Mouse (Mus musculus) small intestine, adult 2 months (tissue): ENCODE measurements around the gene Ccdc125. TPM values are rescaled to one million over a fixed set of nuclear protein-coding genes. Genes with fewer than 3 reads are reported as not detected.

Experiments
- H3K27ac ChIP-seq: fragments of 200-500 bp; 2 replicates; pipeline ENCODE4 v1.5.1; 2012; ENCODE audit warnings: low read depth, low read length, control low read depth, inconsistent platforms; ENCODE audit not compliant: insufficient read depth
- H3K27me3 ChIP-seq: fragments of 200-500 bp; 2 replicates; pipeline ENCODE4 v1.6.1; 2012; ENCODE audit warnings: mild to moderate bottlenecking, moderate library complexity, low read length, inconsistent platforms; ENCODE audit not compliant: control insufficient read depth, insufficient read depth
- H3K36me3 ChIP-seq: fragments of 200-500 bp; 2 replicates; pipeline ENCODE4 v1.6.1; 2012; ENCODE audit warnings: mild to moderate bottlenecking, low read length, control low read depth, inconsistent platforms; ENCODE audit not compliant: control insufficient read depth, insufficient read depth
- H3K4me1 ChIP-seq: fragments of 200-500 bp; 2 replicates; pipeline ENCODE4 v1.6.1; 2012; ENCODE audit warnings: low read length, inconsistent platforms, mixed read lengths; ENCODE audit not compliant: control insufficient read depth, insufficient read depth, insufficient read length
- H3K4me3 ChIP-seq: fragments of 200-500 bp; 2 replicates; pipeline ENCODE4 v1.5.1; 2012; ENCODE audit warnings: low read depth, mild to moderate bottlenecking, control low read depth, inconsistent platforms, low read length, moderate library complexity
- CTCF ChIP-seq: fragments of 200-500 bp; IDR thresholded peaks from 2 replicates; pipeline ENCODE4 v1.5.1; 2012; ENCODE audit warnings: low read depth, mild to moderate bottlenecking, control low read depth, inconsistent platforms, low read length, moderate library complexity, mixed read lengths; ENCODE audit not compliant: insufficient replicate concordance, insufficient read length; ENCODE audit errors: extremely low read depth
- POLR2A ChIP-seq: fragments of 200-500 bp; IDR thresholded peaks from 2 replicates; pipeline ENCODE4 v1.6.1; 2012; ENCODE audit warnings: low read depth, mild to moderate bottlenecking, control low read depth, inconsistent platforms, low read length, moderate library complexity
- WGBS: fragments of 180-500 bp; shearing (Covaris S2); methylation state at CpG from one replicate; pipeline ENCODE4 v1.1.7; 2018; 5-methylcytosine and 5-hydroxymethylcytosine counted together
- polyA plus RNA-seq: library from polyadenylated mRNA; depleted of rRNA; stranded (reverse); fragments of >200 nt; gene quantifications from 2 replicates; pipeline ENCODE4 v1.2.3, GENCODE M21; 2012

The Ccdc125 gene
- polyA plus RNA-seq, 1 experiment: 0.41 TPM

- Histone ChIP-seq H3K36me3 (no peaks in the 10 kb centered on the region), H3K27me3 (no peaks in the 10 kb centered on the region), H3K27ac (no peak overlapping the region), H3K4me3 (no peak overlapping the region), H3K4me1 (no peaks in the 10 kb centered on the region)
- 59% methylated on average over 2 of the region's 2 CpGs for WGBS
- TF ChIP-seq POLR2A: no peak
- TF ChIP-seq CTCF: no peak
Measured at GRCm38 (mm10) chr13:100682837-100683236, 13.3 kb downstream of the Ccdc125 start.

DNA sequence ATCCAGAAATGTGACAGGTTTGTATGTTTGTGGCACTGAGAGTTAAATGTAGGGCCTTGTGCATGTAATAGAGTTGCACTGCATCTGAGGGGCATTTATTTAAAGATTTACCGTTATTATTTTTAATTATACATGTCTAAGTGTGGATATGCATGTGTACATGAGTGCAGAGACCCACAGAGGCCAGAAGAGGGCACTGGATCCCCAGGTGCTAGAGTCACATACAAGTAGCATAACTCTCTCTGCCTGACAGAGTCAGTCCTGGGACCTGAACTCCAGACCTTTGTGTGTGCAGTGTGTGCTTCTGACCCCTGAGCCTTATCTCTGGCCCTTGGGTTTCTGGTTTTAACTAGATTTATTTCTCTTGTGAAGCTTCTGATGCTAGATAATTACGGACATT lies 14.8 kb downstream of the Ccdc125 start:
- Histone ChIP-seq H3K27me3 (no peaks in the 10 kb centered on the region), H3K27ac (no peak overlapping the region), H3K4me3 (no peak overlapping the region), H3K4me1 (no peaks in the 10 kb centered on the region), H3K36me3 (no peaks in the 10 kb centered on the region)
- WGBS: 74% methylated on average over 2 of the region's 2 CpGs
- TF ChIP-seq CTCF: no peak
- no peak for TF ChIP-seq POLR2A

DNA sequence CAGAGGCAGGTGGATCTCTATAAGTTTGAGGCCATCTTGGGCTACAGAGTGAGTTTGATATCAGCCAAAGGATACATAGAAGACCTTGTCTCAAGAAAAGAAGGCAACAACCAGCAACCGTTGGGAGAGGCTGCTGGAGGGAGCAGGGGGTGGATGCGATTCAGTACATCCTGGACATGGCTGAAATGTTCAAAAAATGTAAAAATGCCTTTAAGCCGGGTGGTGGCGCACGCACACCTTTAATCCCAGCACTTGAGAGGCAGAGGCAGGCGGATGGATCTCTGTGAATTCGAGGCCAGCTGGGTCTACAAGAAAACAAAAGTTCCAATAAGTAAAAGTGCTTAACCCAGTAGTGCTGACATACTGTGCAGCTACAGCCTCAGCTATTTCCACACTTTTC lies 18.0 kb downstream of the Ccdc125 start:
- 79% methylated on average over 7 of the region's 7 CpGs for WGBS
- TF ChIP-seq POLR2A (no peak), CTCF (no peak)
- no peak overlapping the region for H3K4me3 ChIP-seq
- H3K4me1 ChIP-seq: no peaks in the 10 kb centered on the region
- H3K27me3 ChIP-seq: no peaks in the 10 kb centered on the region
- H3K27ac ChIP-seq: no peak overlapping the region
- no peaks in the 10 kb centered on the region for H3K36me3 ChIP-seq

DNA sequence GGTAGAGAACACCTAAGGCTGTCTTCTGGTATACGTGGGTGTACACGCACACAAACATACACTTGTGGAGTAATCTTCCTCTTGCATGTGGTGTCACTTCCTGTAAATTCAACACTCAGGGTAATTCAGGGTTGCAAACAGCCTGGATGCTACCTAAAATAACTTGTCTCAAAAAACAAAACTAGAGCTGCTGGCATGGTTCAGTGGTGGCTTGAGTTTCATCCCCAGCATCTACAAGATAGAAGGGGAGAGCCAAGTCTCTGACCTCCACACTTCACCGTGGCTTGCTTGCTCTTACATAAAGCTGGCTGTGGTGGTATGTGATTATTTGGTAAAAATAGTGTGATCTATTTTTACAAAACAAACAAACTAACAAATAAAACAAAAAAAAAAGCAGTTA lies 28.0 kb downstream of the Ccdc125 start:
- WGBS: 86% methylated on average over 3 of the region's 3 CpGs
- H3K36me3 ChIP-seq: peaks cover 36% of the 10 kb centered on the region
- no peak overlapping the region for H3K4me3 ChIP-seq
- no peaks in the 10 kb centered on the region for H3K4me1 ChIP-seq
- H3K27me3 ChIP-seq: no peaks in the 10 kb centered on the region
- TF ChIP-seq POLR2A (no peak), CTCF (no peak)
- H3K27ac ChIP-seq: no peak overlapping the region

- Histone ChIP-seq H3K27me3 (no peaks in the 10 kb centered on the region), H3K27ac (no peak overlapping the region), H3K4me3 (no peak overlapping the region), H3K4me1 (no peaks in the 10 kb centered on the region), H3K36me3 (peaks cover 44% of the 10 kb centered on the region)
- TF ChIP-seq CTCF: no peak
- TF ChIP-seq POLR2A: no peak
- WGBS: 93% methylated on average over 10 of the region's 10 CpGs
Measured at GRCm38 (mm10) chr13:100698866-100699265, 29.3 kb downstream of the Ccdc125 start.

GRCm38 (mm10) chr13:100703468-100703867 lies 34.0 kb downstream of the Ccdc125 start:
- no peak overlapping the region for H3K4me3 ChIP-seq
- 96% methylated on average over 2 of the region's 2 CpGs for WGBS
- H3K27me3 ChIP-seq: no peaks in the 10 kb centered on the region
- H3K4me1 ChIP-seq: no peaks in the 10 kb centered on the region
- peaks cover 56% of the 10 kb centered on the region for H3K36me3 ChIP-seq
- H3K27ac ChIP-seq: no peak overlapping the region
- TF ChIP-seq POLR2A (no peak), CTCF (no peak)

DNA sequence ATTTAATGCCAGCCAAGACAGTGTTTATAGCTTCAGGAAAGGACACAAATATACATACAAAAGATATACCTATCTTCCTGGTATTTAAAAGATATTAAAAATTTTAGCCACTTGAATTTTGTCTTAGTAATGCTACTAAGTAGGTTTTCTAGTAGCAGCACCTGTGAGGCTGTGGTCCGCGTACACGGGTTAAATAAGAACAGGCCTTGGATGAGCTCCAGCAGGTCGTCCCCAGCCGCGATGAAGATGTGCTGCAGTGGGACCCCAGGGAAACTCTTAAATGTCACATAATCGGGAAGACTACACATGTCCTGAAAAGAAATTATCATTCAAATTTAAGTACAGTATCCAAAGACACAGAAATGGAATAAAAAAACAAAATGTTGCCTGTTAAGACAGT lies 36.7 kb downstream of the Ccdc125 start:
- peaks cover 66% of the 10 kb centered on the region for H3K36me3 ChIP-seq

GRCm38 (mm10) chr13:100715467-100715866 lies 46.0 kb downstream of the Ccdc125 start:
- Histone ChIP-seq H3K27ac (no peak overlapping the region), H3K4me1 (no peaks in the 10 kb centered on the region), H3K27me3 (no peaks in the 10 kb centered on the region), H3K4me3 (no peak overlapping the region), H3K36me3 (peaks cover 56% of the 10 kb centered on the region)
- WGBS: 84% methylated on average over 6 of the region's 6 CpGs
- no peak for TF ChIP-seq POLR2A
- no peak for TF ChIP-seq CTCF

More for the DNA sequence above, 36.7 kb downstream of the Ccdc125 start:
- no peak for TF ChIP-seq POLR2A
- TF ChIP-seq CTCF: no peak
- H3K27me3 ChIP-seq: no peaks in the 10 kb centered on the region
- no peak overlapping the region for H3K4me3 ChIP-seq
- no peaks in the 10 kb centered on the region for H3K4me1 ChIP-seq
- WGBS: 95% methylated on average over 7 of the region's 7 CpGs
- H3K27ac ChIP-seq: no peak overlapping the region
